Mouse (Mus musculus) midbrain, embryonic 15.5 days (tissue): ENCODE measurements around the gene Mup20. TPM values are rescaled to one million over a fixed set of nuclear protein-coding genes. Genes with fewer than 3 reads are reported as not detected.

ENCODE experiments used
- polyA plus RNA-seq: library from polyadenylated mRNA; unstranded; fragments of >200 nt; fragmentation: Nextera tagmentation; extraction: Ambion mirVana; gene quantifications from 2 replicates; pipeline ENCODE4 v1.2.1, GENCODE M21; 2015

Mup20 gene
- polyA plus RNA-seq, 1 experiment from 2014 or later = not detected

Other genes starting within 250 kb of the Mup20 start
- gene Mup5, start 218.9 kb downstream of the Mup20 start, polyA plus RNA-seq = not detected in 2 replicates
- gene Mup3, start 33.2 kb upstream of the Mup20 start, polyA plus RNA-seq = not detected in 2 replicates
- gene Mup21, start 96.7 kb upstream of the Mup20 start, polyA plus RNA-seq = not detected in 2 replicates
- 31.4 and 31.6 TPM in 2 replicates for gene Zfp37, start 176.9 kb upstream of the Mup20 start, polyA plus RNA-seq
- 19.3 and 19.7 TPM in 2 replicates for gene Slc31a2, start 208.4 kb upstream of the Mup20 start, polyA plus RNA-seq